Mouse (Mus musculus) thymus, postnatal 0 days (tissue): ENCODE measurements around the gene Myrip. TPM values are rescaled to one million over a fixed set of nuclear protein-coding genes. Genes with fewer than 3 reads are reported as not detected.

ENCODE experiments used
- DNase-seq: peaks from one replicate; pipeline ENCODE4 v3.0.0-alpha.2; 2015; ENCODE audit warnings: low spot score
- polyA plus RNA-seq: library from polyadenylated mRNA; unstranded; fragments of >200 nt; fragmentation: Nextera tagmentation; extraction: Ambion mirVana; gene quantifications from 2 replicates; pipeline ENCODE4 v1.2.1, GENCODE M21; 2015

Myrip gene
- polyA plus RNA-seq, 1 experiment from 2014 or later, result 0.40 TPM

DNA sequence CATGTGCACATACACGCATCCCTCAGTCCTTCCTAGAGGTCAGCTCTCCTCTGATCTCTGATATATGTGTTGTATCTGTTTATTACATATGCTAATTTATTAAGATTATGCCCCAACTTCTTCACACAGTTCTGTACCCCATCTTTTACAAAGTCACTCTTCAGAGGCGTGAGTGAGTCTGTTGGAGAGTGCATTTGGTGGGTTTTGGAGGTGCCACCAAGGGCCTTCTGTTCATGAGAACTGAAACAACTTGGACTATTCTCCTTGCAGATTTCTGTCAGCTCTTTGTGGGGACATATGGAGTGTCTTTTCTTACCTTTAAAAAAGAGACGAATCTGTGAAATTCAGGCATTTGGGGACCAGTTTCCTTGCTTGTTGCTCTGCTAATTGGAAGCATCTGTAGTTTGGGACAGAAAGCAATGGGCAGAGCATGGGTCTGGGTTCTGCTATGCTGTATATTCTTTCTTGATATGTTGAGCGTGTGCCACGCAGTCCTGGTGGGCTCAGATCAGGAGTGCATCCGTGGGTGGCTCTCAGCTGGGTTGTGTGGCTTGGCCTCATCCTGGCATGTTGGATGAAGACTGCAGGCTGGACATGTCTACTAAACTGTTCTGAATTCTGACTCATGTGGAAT lies 148.5 kb downstream of the Myrip start:
- DNase-seq, result no peak

DNA sequence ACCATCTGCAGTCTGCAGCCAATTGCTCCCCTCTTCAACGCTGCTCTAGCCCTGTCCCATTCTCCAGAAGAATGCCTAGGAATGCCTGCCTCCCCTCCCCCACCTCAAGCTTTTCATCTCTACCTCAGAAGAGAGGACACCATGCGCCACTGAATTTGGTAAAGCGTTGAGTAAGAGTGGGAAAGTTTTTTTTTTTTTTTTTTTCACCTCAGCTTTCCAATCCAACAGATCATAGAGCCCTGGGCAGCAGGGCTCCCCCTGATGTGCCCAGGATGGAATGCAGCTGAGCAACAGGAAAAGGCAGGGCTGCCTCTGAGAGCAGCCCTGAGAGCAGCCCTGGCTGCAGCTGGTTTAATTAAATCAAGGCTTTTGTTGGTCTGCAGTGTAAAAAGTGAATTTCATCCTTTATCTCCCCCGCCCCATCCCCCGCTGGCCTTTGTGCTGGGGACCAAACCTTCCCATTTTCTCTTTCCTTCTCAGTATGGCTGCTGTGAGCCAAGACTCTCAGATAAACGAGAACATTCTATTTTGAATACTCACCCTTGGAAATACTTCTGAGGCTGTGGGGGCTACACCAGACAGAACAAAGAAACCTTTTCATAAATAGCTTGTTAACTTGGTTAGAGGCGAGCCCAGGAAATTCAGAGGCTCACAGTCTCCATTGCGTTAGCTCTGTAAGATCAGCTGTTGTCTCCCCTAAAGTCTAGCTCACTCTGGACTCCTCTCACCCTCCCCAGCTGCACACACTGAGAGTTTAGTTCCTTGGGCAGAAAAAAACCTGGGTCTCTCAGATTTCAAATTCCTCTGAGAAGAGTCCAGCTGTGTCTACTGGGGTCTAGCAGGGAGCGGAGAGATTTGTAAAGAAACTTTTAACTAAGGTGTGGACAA lies 154.7 kb downstream of the Myrip start:
- DNase-seq, result no peak

- DNase-seq, result no peak
Measured at GRCm38 (mm10) chr9:120470431-120470830, 169.1 kb downstream of the Myrip start.

DNA sequence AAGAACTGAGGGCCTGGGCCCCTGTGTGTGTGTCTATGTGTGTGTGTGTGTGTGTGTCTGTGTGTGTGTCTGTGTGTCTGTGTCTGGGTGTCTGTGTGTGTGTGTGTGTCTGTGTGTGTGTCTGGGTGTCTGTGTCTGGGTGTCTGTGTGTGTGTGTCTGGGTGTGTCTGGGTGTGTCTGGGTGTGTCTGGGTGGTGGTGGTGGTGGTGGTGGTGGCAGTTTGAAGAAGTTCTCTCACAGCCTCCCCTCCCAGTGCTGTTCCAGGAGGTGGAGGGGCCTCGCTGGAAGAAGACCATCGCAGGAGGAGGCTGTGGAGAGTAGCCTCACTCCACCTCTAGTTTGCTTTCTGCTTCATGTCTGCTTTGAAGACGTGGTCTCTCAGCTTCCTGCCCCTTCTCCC lies 180.3 kb downstream of the Myrip start:
- no peak for DNase-seq

- DNase-seq, result no peak
Measured at GRCm38 (mm10) chr9:120482382-120482781, 181.1 kb downstream of the Myrip start.

GRCm38 (mm10) chr9:120483101-120483500 lies 181.8 kb downstream of the Myrip start:
- no peak for DNase-seq

DNA sequence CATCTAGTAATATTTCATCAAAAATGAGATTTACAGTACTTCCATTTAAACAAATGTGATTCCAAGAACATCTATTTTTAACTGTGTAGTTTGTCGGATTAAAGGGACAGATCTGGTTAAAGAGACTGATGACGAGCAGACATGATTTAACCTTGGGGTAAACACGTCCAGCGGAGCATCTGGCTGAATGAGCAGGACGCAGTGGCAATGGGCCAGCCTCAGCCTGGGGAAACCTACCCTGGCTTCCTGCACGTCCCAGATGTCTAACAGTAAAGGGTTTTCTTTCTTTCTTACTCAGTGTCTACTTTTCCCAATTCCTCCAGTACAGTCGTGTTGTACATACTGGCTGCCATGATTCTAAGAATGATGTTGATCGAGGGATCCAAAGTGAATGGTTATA lies 185.8 kb downstream of the Myrip start:
- DNase-seq, result no peak

- DNase-seq, result no peak
Measured at GRCm38 (mm10) chr9:120491509-120491908, 190.2 kb downstream of the Myrip start.

DNA sequence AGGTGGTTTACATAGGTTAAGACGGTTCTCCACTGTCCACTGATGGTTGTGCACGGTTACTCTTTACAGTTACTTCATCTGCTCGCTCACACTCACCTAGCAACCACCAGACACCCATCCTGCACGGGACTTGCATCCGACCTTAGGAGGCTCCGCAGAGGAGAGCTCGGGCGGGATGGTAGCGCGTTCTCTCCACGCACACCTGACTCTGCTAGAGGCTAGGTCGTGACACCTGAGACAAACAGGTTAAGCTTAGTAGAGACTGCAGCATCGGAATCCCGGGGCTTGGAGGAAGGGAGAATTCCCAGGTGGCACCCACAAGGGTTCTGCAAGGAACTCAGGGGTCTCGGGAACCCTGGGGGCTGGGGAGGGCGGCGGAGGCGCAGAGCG lies 190.7 kb downstream of the Myrip start, which contains the start of gene Eif1b:
Gene Eif1b, plus strand, starts transcription at position 223 of the 390 bp plus-strand sequence.
- DNase-seq, result peak; percentile 53

- DNase-seq, result peak; percentile 85
Measured at GRCm38 (mm10) chr9:120492400-120493351, 191.4 kb downstream of the Myrip start.

GRCm38 (mm10) chr9:120493781-120494180 lies 192.5 kb downstream of the Myrip start:
- DNase-seq, result no peak

DNA sequence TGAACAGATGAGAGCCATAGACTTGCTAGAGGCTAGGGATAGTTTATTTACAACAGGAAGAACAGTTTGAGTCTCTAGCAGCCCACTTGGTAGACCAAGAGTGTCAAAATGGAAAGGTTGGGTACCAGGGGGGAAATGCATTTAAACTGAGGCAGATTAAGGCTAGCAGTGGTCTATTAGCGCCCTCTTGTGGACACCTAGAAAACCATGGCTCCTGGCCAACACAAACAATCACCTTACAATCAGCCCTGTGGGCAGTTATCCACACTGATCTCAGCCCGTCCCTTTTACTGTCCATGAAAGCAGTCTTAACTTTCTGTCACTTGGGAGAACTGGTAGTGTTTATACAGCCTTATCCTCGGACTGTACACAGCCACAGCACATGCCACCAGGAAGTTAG lies 195.4 kb downstream of the Myrip start:
- DNase-seq, result peak; percentile 78

GRCm38 (mm10) chr9:120497983-120498382 lies 196.7 kb downstream of the Myrip start:
- DNase-seq, result no peak

GRCm38 (mm10) chr9:120501191-120501902 lies 200.0 kb downstream of the Myrip start:
- DNase-seq, result peak; percentile 37

DNA sequence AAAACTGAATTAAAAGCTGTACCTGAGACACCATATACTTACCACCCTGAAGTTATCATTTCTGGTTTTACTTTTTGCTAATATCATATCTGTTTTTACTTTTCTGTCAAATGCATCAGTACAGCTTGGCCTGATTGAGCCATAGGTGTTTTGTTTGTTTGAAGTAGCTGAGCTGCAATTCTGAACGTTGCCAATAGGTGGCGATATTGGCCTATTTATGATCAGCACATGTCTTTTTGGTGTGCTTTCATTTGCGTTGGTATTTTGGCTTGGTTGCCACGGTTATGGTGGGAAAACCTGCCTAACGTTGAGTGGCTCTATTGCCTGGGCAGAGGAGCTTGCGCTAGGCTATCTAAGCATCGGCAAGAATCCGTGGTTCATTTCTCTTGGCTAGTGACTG lies 200.7 kb downstream of the Myrip start:
- peak; percentile 88 for DNase-seq

- no peak for DNase-seq
Measured at GRCm38 (mm10) chr9:120504423-120504822, 203.1 kb downstream of the Myrip start.

- DNase-seq, result no peak
Measured at GRCm38 (mm10) chr9:120511781-120512180, 210.5 kb downstream of the Myrip start.

GRCm38 (mm10) chr9:120516720-120517119 lies 215.4 kb downstream of the Myrip start:
- no peak for DNase-seq

GRCm38 (mm10) chr9:120518946-120519345 lies 217.6 kb downstream of the Myrip start:
- DNase-seq, result no peak

GRCm38 (mm10) chr9:120519469-120520125 lies 218.3 kb downstream of the Myrip start:
- DNase-seq, result no peak
